Mouse (Mus musculus) T-helper 2 cell (primary cell): ENCODE results near the gene Cdc42se2.

Experiments used
- in situ Hi-C: fragments of 300-600 bp; cut with MboI, MseI; formaldehyde crosslinking; loops from one replicate; pipeline ENCODE4 v1.15.1; 2025; ENCODE audit warnings: high pct_unique_total_duplicates

Cdc42se2 gene

GRCm38 (mm10) chr11:54793173-54793572 is 5.7 kb upstream of the Cdc42se2 start:
- in situ Hi-C loops: no loop called here

- in situ Hi-C loops: no loop called here
Measured at GRCm38 (mm10) chr11:54791458-54791857, 4.0 kb upstream of the Cdc42se2 start.

- in situ Hi-C loops: loop anchor here (5.0 kb wide), 1 partner anchor 80 kb away; the partner anchor contains the start of gene Hint1
Measured at GRCm38 (mm10) chr11:54786858-54787487, 502 bp downstream of the Cdc42se2 start.

GRCm38 (mm10) chr11:54785566-54785965 is 1.9 kb downstream of the Cdc42se2 start:
- in situ Hi-C loops: loop anchor here (5.0 kb wide), 1 partner anchor 82 kb away; the partner anchor contains the start of gene Hint1

GRCm38 (mm10) chr11:54784436-54784835 is 3.0 kb downstream of the Cdc42se2 start:
- in situ Hi-C loops: no loop called here

GRCm38 (mm10) chr11:54782253-54782652 is 5.2 kb downstream of the Cdc42se2 start:
- in situ Hi-C loops: no loop called here

- in situ Hi-C loops: no loop called here
Measured at GRCm38 (mm10) chr11:54779946-54780345, 7.5 kb downstream of the Cdc42se2 start.

- in situ Hi-C loops: no loop called here
Measured at GRCm38 (mm10) chr11:54778131-54778844, 9.2 kb downstream of the Cdc42se2 start.

- in situ Hi-C loops: no loop called here
Measured at GRCm38 (mm10) chr11:54777387-54778130, 9.9 kb downstream of the Cdc42se2 start.

- in situ Hi-C loops: no loop called here
Measured at GRCm38 (mm10) chr11:54776735-54777333, 10.6 kb downstream of the Cdc42se2 start.

- in situ Hi-C loops: no loop called here
Measured at GRCm38 (mm10) chr11:54776367-54776701, 11.1 kb downstream of the Cdc42se2 start.

GRCm38 (mm10) chr11:54775628-54776366 is 11.7 kb downstream of the Cdc42se2 start:
- in situ Hi-C loops: no loop called here

GRCm38 (mm10) chr11:54774282-54775078 is 13.0 kb downstream of the Cdc42se2 start:
- in situ Hi-C loops: no loop called here

- in situ Hi-C loops: no loop called here
Measured at GRCm38 (mm10) chr11:54771549-54771948, 15.9 kb downstream of the Cdc42se2 start.

- in situ Hi-C loops: no loop called here
Measured at GRCm38 (mm10) chr11:54769843-54770242, 17.6 kb downstream of the Cdc42se2 start.

- in situ Hi-C loops: no loop called here
Measured at GRCm38 (mm10) chr11:54768116-54768690, 19.3 kb downstream of the Cdc42se2 start.

- in situ Hi-C loops: no loop called here
Measured at GRCm38 (mm10) chr11:54764759-54765158, 22.7 kb downstream of the Cdc42se2 start.

GRCm38 (mm10) chr11:54764026-54764425 is 23.4 kb downstream of the Cdc42se2 start:
- in situ Hi-C loops: no loop called here

GRCm38 (mm10) chr11:54762735-54763134 is 24.7 kb downstream of the Cdc42se2 start:
- in situ Hi-C loops: no loop called here

GRCm38 (mm10) chr11:54757993-54758392 is 29.5 kb downstream of the Cdc42se2 start:
- in situ Hi-C loops: no loop called here
